Mouse (Mus musculus) myocyte (in vitro differentiated cells): ENCODE data around the gene Pde4d.

ENCODE experiments used
- E2F4 ChIP-seq: IDR thresholded peaks from one replicate; pipeline ENCODE4 v1.6.1; 2011; ENCODE audit warnings: mild to moderate bottlenecking, control low read depth, moderate library complexity; ENCODE audit not compliant: insufficient read depth
- MAX ChIP-seq: IDR thresholded peaks from one replicate; pipeline ENCODE4 v1.6.1; 2011; ENCODE audit warnings: low read depth, mild to moderate bottlenecking, control low read depth
- MYOD1 ChIP-seq, 3 experiments: IDR thresholded peaks; one replicate each; pipeline ENCODE4 v1.6.1; 2011; ENCODE audit warnings: control low read depth in 2 of 3, low read depth in 2 of 3, mild to moderate bottlenecking in 2 of 3, moderate library complexity in 1 of 3; ENCODE audit not compliant: insufficient read length in 2 of 3, control insufficient read depth in 1 of 3
- POLR2A ChIP-seq: IDR thresholded peaks from one replicate; pipeline ENCODE4 v1.6.1; 2011; ENCODE audit warnings: low read depth, mild to moderate bottlenecking, control low read depth, moderate library complexity; ENCODE audit not compliant: insufficient read length
- POLR2AphosphoS2 ChIP-seq: IDR thresholded peaks from one replicate; pipeline ENCODE4 v1.6.1; 2011; ENCODE audit warnings: low read depth, control low read depth; ENCODE audit not compliant: insufficient read length
- REST ChIP-seq: IDR thresholded peaks from one replicate; pipeline ENCODE4 v1.6.1; 2011; ENCODE audit warnings: mild to moderate bottlenecking, control low read depth, moderate library complexity; ENCODE audit not compliant: insufficient read depth, insufficient read length
- TCF12 ChIP-seq: IDR thresholded peaks from one replicate; pipeline ENCODE4 v1.6.1; 2011; ENCODE audit warnings: mild to moderate bottlenecking, control low read depth; ENCODE audit not compliant: poor library complexity, insufficient read depth, severe bottlenecking
- USF1 ChIP-seq: IDR thresholded peaks from one replicate; pipeline ENCODE4 v1.6.1; 2011; ENCODE audit warnings: low read depth, mild to moderate bottlenecking, control low read depth, moderate library complexity

GRCm38 (mm10) chr13:109239296-109239695, 789.5 kb downstream of the Pde4d start:
- TF ChIP-seq E2F4 (no peak), POLR2A (no peak), USF1 (no peak), TCF12 (no peak), POLR2AphosphoS2 (no peak), REST (no peak), MYOD1 (IDR thresholded peaks at IDR 0.05; ENCODE audit: control insufficient read depth in 1 of 3, insufficient read length in 2 of 3, low read depth in 2 of 3) (no peak), MAX (no peak)
